Mouse (Mus musculus): ENCODE measurements around the gene Inf2. TPM values are rescaled to one million over a fixed set of nuclear protein-coding genes. Genes with fewer than 3 reads are reported as not detected.

Inf2 gene
- polyA plus RNA-seq, 2 experiments = 2.0 to 6.2 TPM

GRCm38 (mm10) chr12:112627097-112627881, 38.7 kb downstream of the Inf2 start:
- no peak overlapping the region for H3K4me3 ChIP-seq (ENCODE audit: insufficient read depth in 1 of 2, low read depth in 2 of 2, low read length in 2 of 2)
- no peaks in the 10 kb centered on the region for H3K9me3 ChIP-seq (ENCODE audit: control insufficient read depth, low read length)
- no peaks in the 10 kb centered on the region for H3K27me3 ChIP-seq (ENCODE audit: control insufficient read depth, insufficient read depth, low read length)
- no peaks in the 10 kb centered on the region for H3K36me3 ChIP-seq (replicated peaks; ENCODE audit: control insufficient read depth, insufficient read depth, low read depth)
- no peak for DNase-seq (ENCODE audit: low read depth in 3 of 3, low spot score in 3 of 3)
- peak; percentile 83 for TF ChIP-seq CTCF (IDR thresholded peaks at IDR 0.05; ENCODE audit: low read depth)
- no peak for TF ChIP-seq EP300 (IDR thresholded peaks at IDR 0.05; ENCODE audit: low read depth)
- no peak for ATAC-seq (ENCODE audit: insufficient read depth)
- H3K4me2 ChIP-seq (ENCODE audit: low read depth) = no peak overlapping the region
- peaks cover 7 to 24% of the 10 kb centered on the region in 2 experiments; a peak in 3 of 4 replicates for H3K4me1 ChIP-seq (replicated peaks; ENCODE audit: control insufficient read depth in 2 of 2, insufficient read depth in 2 of 2, low read length in 1 of 2)
- no peak overlapping the region for H3K9ac ChIP-seq (replicated peaks)
- WGBS (ENCODE audit: insufficient replicate concordance) = 48% methylated on average over 7 of the region's 7 CpGs
- no peak overlapping the region for H3K27ac ChIP-seq

DNA sequence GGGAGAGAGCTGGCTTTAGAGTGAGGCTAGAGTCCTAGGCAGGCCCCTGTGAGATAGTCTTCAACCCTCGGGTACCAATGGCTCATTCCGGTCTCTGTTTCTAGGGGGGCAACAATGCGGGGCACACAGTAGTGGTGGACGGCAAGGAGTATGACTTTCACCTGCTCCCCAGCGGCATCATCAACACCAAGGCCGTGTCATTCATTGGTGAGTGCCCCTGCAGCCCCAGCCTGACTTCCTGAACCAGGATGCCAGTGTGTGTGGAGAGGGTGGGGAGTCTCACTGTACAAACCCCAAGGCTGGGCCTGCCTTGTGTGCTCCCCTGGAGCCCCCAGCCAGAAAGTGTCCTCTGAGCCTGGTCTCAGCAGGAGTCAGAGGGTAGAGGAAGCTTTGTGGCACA, 39.6 kb downstream of the Inf2 start:
- H3K4me3 ChIP-seq (ENCODE audit: insufficient read depth in 1 of 2, low read depth in 2 of 2, low read length in 2 of 2) = no peak overlapping the region
- no peak for DNase-seq (ENCODE audit: low read depth in 3 of 3, low spot score in 3 of 3)
- no peaks in the 10 kb centered on the region for H3K9me3 ChIP-seq (ENCODE audit: control insufficient read depth, low read length)
- peaks cover 7 to 25% of the 10 kb centered on the region in 2 experiments; a peak in 3 of 4 replicates for H3K4me1 ChIP-seq (replicated peaks; ENCODE audit: control insufficient read depth in 2 of 2, insufficient read depth in 2 of 2, low read length in 1 of 2)
- TF ChIP-seq EP300 (IDR thresholded peaks at IDR 0.05; ENCODE audit: low read depth) (no peak), CTCF (IDR thresholded peaks at IDR 0.05; ENCODE audit: low read depth) (no peak)
- no peaks in the 10 kb centered on the region for H3K36me3 ChIP-seq (replicated peaks; ENCODE audit: control insufficient read depth, insufficient read depth, low read depth)
- H3K4me2 ChIP-seq (ENCODE audit: low read depth) = no peak overlapping the region
- no peak for ATAC-seq (ENCODE audit: insufficient read depth)
- H3K27ac ChIP-seq = no peak overlapping the region
- WGBS (ENCODE audit: insufficient replicate concordance) = 49% methylated on average over 6 of the region's 6 CpGs
- no peaks in the 10 kb centered on the region for H3K27me3 ChIP-seq (ENCODE audit: control insufficient read depth, insufficient read depth, low read length)
- H3K9ac ChIP-seq (replicated peaks) = no peak overlapping the region

DNA sequence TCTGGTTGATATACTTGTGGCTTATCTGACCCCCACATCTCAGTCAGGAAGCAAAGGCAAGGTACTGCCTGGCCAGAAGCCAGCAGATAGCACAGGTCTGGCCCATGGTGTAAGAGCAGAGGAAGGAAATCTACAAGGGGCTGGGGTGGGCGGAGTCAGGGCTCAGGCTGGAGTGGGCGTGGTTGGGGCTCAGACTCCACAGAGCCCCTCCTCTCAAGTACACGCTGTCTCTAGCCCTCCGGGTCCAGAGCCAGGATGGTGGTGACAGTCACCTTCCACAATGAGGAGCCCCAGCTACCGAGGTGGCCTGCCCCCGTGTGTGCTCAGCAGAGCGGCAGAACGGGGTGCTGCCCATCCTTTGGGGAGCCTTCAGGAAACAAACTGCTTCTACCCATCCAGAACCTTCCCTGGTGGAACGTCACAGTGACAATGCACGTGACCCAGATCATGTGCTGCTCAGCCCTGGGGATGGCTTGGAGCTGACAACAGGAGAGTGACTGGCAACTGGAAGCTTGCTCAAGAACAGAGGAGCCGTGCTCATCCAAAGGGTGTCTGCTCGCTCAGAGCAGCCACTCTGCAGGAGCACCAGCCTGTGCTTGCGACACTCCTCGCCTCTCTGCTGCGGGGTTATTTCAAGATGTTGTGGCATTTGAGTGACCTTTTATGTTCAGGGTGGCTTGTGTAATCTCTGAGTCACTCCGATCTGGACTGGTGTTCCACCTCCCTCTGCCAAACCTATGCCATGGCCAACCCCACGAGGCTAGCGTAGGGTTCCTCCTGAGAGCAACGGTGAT, 40.5 kb downstream of the Inf2 start:
- DNase-seq (ENCODE audit: low read depth in 3 of 3, low spot score in 3 of 3) = peak in 1 of 3 experiments; percentile 50
- TF ChIP-seq EP300 (IDR thresholded peaks at IDR 0.05; ENCODE audit: low read depth) = no peak
- TF ChIP-seq CTCF (IDR thresholded peaks at IDR 0.05; ENCODE audit: low read depth) = no peak
- peak overlapping the region in 1 of 2 experiments; percentile 17; a peak in 1 of 4 replicates for H3K4me3 ChIP-seq (ENCODE audit: insufficient read depth in 1 of 2, low read depth in 2 of 2, low read length in 2 of 2)
- H3K4me2 ChIP-seq (ENCODE audit: low read depth) = peak overlapping the region; percentile 46
- 10% methylated on average over 19 of the region's 19 CpGs for WGBS (ENCODE audit: insufficient replicate concordance)
- H3K27ac ChIP-seq = no peak overlapping the region
- no peaks in the 10 kb centered on the region for H3K9me3 ChIP-seq (ENCODE audit: control insufficient read depth, low read length)
- no peaks in the 10 kb centered on the region for H3K36me3 ChIP-seq (replicated peaks; ENCODE audit: control insufficient read depth, insufficient read depth, low read depth)
- no peaks in the 10 kb centered on the region for H3K27me3 ChIP-seq (ENCODE audit: control insufficient read depth, insufficient read depth, low read length)
- ATAC-seq (ENCODE audit: insufficient read depth) = peak; percentile 67
- peaks cover 5 to 25% of the 10 kb centered on the region in 2 experiments; a peak in 3 of 4 replicates for H3K4me1 ChIP-seq (replicated peaks; ENCODE audit: control insufficient read depth in 2 of 2, insufficient read depth in 2 of 2, low read length in 1 of 2)
- no peak overlapping the region for H3K9ac ChIP-seq (replicated peaks)

DNA sequence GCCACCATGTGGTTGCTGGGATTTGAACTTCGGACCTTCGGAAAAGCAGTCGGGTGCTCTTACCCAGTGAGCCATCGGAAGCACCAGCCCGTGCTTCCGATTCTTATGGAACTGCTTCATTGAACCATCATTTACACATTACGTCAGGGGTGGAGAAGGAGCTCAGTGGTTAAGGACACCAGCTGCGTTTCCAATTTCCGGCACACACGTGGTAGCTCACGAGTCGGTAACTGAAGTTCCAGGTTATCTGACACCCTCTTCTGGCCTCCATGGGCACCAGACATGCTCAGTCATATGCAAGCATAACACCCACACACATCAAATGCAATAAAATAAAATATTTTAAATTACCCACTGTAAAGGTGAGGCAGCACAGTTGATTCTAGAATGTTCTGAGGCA, 41.4 kb downstream of the Inf2 start:
- ATAC-seq (ENCODE audit: insufficient read depth) = no peak
- no peak for DNase-seq (ENCODE audit: low read depth in 3 of 3, low spot score in 3 of 3)
- no peaks in the 10 kb centered on the region for H3K27me3 ChIP-seq (ENCODE audit: control insufficient read depth, insufficient read depth, low read length)
- peaks cover 5 to 25% of the 10 kb centered on the region in 2 experiments; a peak in 3 of 4 replicates for H3K4me1 ChIP-seq (replicated peaks; ENCODE audit: control insufficient read depth in 2 of 2, insufficient read depth in 2 of 2, low read length in 1 of 2)
- TF ChIP-seq EP300 (IDR thresholded peaks at IDR 0.05; ENCODE audit: low read depth) = no peak
- TF ChIP-seq CTCF (IDR thresholded peaks at IDR 0.05; ENCODE audit: low read depth) = no peak
- H3K9me3 ChIP-seq (ENCODE audit: control insufficient read depth, low read length) = no peaks in the 10 kb centered on the region
- 79% methylated on average over 12 of the region's 12 CpGs for WGBS (ENCODE audit: insufficient replicate concordance)
- H3K4me3 ChIP-seq (ENCODE audit: insufficient read depth in 1 of 2, low read depth in 2 of 2, low read length in 2 of 2) = no peak overlapping the region
- H3K9ac ChIP-seq (replicated peaks) = no peak overlapping the region
- no peak overlapping the region for H3K27ac ChIP-seq
- no peak overlapping the region for H3K4me2 ChIP-seq (ENCODE audit: low read depth)
- H3K36me3 ChIP-seq (replicated peaks; ENCODE audit: control insufficient read depth, insufficient read depth, low read depth) = no peaks in the 10 kb centered on the region

- no peak overlapping the region for H3K27ac ChIP-seq
- no peak overlapping the region for H3K9ac ChIP-seq (replicated peaks)
- TF ChIP-seq EP300 (IDR thresholded peaks at IDR 0.05; ENCODE audit: low read depth) (no peak), CTCF (IDR thresholded peaks at IDR 0.05; ENCODE audit: low read depth) (no peak)
- DNase-seq (ENCODE audit: low read depth in 3 of 3, low spot score in 3 of 3) (no peak), ATAC-seq (ENCODE audit: insufficient read depth) (no peak)
- peaks cover 5 to 25% of the 10 kb centered on the region in 2 experiments; a peak in 3 of 4 replicates for H3K4me1 ChIP-seq (replicated peaks; ENCODE audit: control insufficient read depth in 2 of 2, insufficient read depth in 2 of 2, low read length in 1 of 2)
- H3K9me3 ChIP-seq (ENCODE audit: control insufficient read depth, low read length) = no peaks in the 10 kb centered on the region
- H3K4me2 ChIP-seq (ENCODE audit: low read depth) = no peak overlapping the region
- H3K4me3 ChIP-seq (ENCODE audit: insufficient read depth in 1 of 2, low read depth in 2 of 2, low read length in 2 of 2) = no peak overlapping the region
- no peaks in the 10 kb centered on the region for H3K36me3 ChIP-seq (replicated peaks; ENCODE audit: control insufficient read depth, insufficient read depth, low read depth)
- no peaks in the 10 kb centered on the region for H3K27me3 ChIP-seq (ENCODE audit: control insufficient read depth, insufficient read depth, low read length)
- 73% methylated on average over 5 of the region's 5 CpGs for WGBS (ENCODE audit: insufficient replicate concordance)
These were observed 42.2 kb downstream of the Inf2 start for GRCm38 (mm10) chr12:112630796-112631195.
